Mouse (Mus musculus): Measurements from ENCODE around the gene Bsnd.

DNA sequence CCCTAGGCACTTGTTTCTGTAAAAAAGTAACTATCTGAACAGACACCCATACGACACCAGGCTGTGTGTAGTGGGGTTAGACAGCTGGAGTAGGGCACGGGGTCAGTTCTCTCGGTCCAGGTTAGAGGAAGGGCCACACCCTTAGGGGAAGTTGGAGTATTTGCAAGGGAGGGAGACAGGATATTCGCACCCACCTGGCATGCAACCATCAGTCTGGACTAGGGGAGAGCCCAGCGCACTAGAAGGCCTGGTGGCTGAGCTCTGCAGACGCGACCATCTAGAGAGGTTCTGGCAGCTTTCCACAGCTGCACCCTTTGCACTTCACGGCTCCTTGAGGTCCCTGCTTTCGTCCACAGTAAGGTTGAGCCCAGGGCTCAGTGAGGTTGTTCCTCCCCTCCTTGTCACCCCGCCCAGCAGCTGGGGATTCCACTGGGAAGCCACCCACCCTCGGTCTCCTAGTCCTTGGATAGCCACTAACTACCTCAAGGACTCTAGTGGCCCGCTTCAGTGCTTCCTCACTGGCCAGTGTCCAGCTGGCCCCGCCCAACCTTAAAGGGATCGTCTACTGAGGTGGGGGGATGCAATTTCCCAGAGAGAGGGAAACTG lies 13.5 kb upstream of the Bsnd start:
- TF ChIP-seq CTCF (IDR thresholded peaks at IDR 0.05; ENCODE audit: control insufficient read depth, insufficient read depth, insufficient replicate concordance, low read depth, low read length) (no peak), POLR2A (IDR thresholded peaks at IDR 0.05; ENCODE audit: control insufficient read depth, low read depth, low read length) (no peak)

All from testis, adult 2 months (tissue).